Mouse (Mus musculus) ES-E14 (cell line): ENCODE results near the gene Cdk13.

Experiments
- HCFC1 ChIP-seq: IDR thresholded peaks from 2 replicates; pipeline ENCODE4 v1.6.1; 2012; ENCODE audit warnings: low read length, inconsistent platforms, borderline replicate concordance; ENCODE audit not compliant: insufficient read depth
- MAFK ChIP-seq: IDR thresholded peaks from 2 replicates; pipeline ENCODE4 v1.6.1; 2014; ENCODE audit warnings: mild to moderate bottlenecking, low read depth, low read length, inconsistent platforms; ENCODE audit not compliant: insufficient read depth
- ZC3H11A ChIP-seq: IDR thresholded peaks from 2 replicates; pipeline ENCODE4 v1.6.1; 2012; ENCODE audit warnings: low read depth, mild to moderate bottlenecking, inconsistent platforms, low read length, borderline replicate concordance
- ZNF384 ChIP-seq: IDR thresholded peaks from 2 replicates; pipeline ENCODE4 v1.6.1; 2012; ENCODE audit warnings: low read depth, low read length, inconsistent platforms

DNA sequence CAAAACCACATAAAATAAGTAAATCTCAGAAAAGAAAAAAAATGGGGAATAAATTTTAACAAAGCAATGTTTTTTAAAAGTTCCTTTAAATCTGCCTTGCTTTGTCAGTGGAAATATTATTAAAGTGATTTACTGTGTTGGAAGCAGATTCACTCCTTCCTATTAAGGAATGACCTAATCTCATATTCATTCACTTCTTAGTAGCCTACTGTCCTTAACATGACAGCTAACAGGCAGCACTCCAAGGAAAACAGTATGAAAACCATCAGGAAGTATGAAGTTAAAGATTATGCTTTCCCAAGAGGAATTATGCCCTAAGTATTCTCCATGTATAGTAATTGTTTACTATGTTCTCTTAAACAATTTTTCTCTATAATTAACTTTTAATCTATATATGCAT, 114.2 kb downstream of the Cdk13 start:
- no peak for TF ChIP-seq MAFK
- no peak for TF ChIP-seq ZC3H11A
- TF ChIP-seq HCFC1, result no peak
- TF ChIP-seq ZNF384, result no peak
